In genomic region chr12:77208576-77209180, GRCm38 (mm10) we compare ENCODE assay signal across 15 mouse cellular contexts.
"Had no signal": no experiment of that assay in that cellular context is flagged by ENCODE, and none has a peak within 500 bp of the region (broad histone marks: within the 10 kb centered on the region; RNA-seq: fewer than 3 reads in every experiment).

No protein-coding gene starts in this region.

- H3K27me3 ChIP-seq: lung, embryonic 15.5 days; megakaryocyte, embryonic 14.5 days; midbrain, embryonic 13.5 days; midbrain, embryonic 15.5 days; neural tube, embryonic 12.5 days; stomach, embryonic 15.5 days had no signal

- H3K9ac ChIP-seq: lung, embryonic 15.5 days; midbrain, embryonic 13.5 days; midbrain, embryonic 15.5 days; neural tube, embryonic 12.5 days; stomach, embryonic 15.5 days had no signal

- H3K36me3 ChIP-seq: lung, embryonic 15.5 days; midbrain, embryonic 13.5 days; midbrain, embryonic 15.5 days; neural tube, embryonic 12.5 days; stomach, embryonic 15.5 days had no signal

- DNase-seq: lung, adult 2 months; lung, postnatal 14 days; lung, postnatal 36 days; right cerebral cortex, postnatal 25 days; right cerebral cortex, postnatal 4 days; thymus, adult 18-20 months; thymus, postnatal 14 days; thymus, postnatal 36 days had no signal

- H3K4me3 ChIP-seq: lung, embryonic 15.5 days; megakaryocyte, embryonic 14.5 days; midbrain, embryonic 13.5 days; midbrain, embryonic 15.5 days; neural tube, embryonic 12.5 days; stomach, embryonic 15.5 days had no signal

- H3K27ac ChIP-seq: lung, embryonic 15.5 days; macrophage; midbrain, embryonic 13.5 days; midbrain, embryonic 15.5 days; neural tube, embryonic 12.5 days; stomach, embryonic 15.5 days had no signal

- H3K4me1 ChIP-seq: lung, embryonic 15.5 days; midbrain, embryonic 13.5 days; midbrain, embryonic 15.5 days; neural tube, embryonic 12.5 days; stomach, embryonic 15.5 days had no signal
